Mouse (Mus musculus): ENCODE measurements around the gene Edem3. TPM values are rescaled to one million over a fixed set of nuclear protein-coding genes. Genes with fewer than 3 reads are reported as not detected.
A peak's percentile ranks its signal among the peaks of the same experiment; 100 is the strongest.
"Not testable (repeated sequence)": the region's sequence is repeated elsewhere in the genome, so short reads cannot be mapped to it uniquely, and the experiment has no call there.

The Edem3 gene
- polyA plus RNA-seq, 1 experiment from 2014 or later, result 17.4 TPM

- H3K27ac ChIP-seq, result no peak overlapping the region
- H3K9me3 ChIP-seq (replicated peaks), result 0 out of 2 replicates have a peak, but pooled peaks cover 3% of the 10 kb centered on the region
- no peaks in the 10 kb centered on the region for H3K36me3 ChIP-seq
- H3K4me1 ChIP-seq, result no peaks in the 10 kb centered on the region
- DNase-seq (ENCODE audit: low spot score), result no peak
- H3K4me3 ChIP-seq, result no peak overlapping the region
- WGBS, result 90% methylated on average over 4 of the region's 4 CpGs
- H3K27me3 ChIP-seq (ENCODE audit: low read depth, poor library complexity, severe bottlenecking), result no peaks in the 10 kb centered on the region
These were observed 80.1 kb downstream of the Edem3 start for GRCm38 (mm10) chr1:151835261-151835660.

- H3K27me3 ChIP-seq (ENCODE audit: low read depth, poor library complexity, severe bottlenecking); DNase-seq (ENCODE audit: low spot score); H3K4me3 ChIP-seq; H3K36me3 ChIP-seq; H3K9me3 ChIP-seq (replicated peaks); H3K27ac ChIP-seq; H3K4me1 ChIP-seq: not testable (repeated sequence)
- WGBS, result 96% methylated on average over 1 of the region's 1 CpGs
These were observed 85.2 kb downstream of the Edem3 start for GRCm38 (mm10) chr1:151840345-151840744.

GRCm38 (mm10) chr1:151845252-151845832 lies 90.2 kb downstream of the Edem3 start:
- no peaks in the 10 kb centered on the region for H3K27me3 ChIP-seq (ENCODE audit: low read depth, poor library complexity, severe bottlenecking)
- no peak overlapping the region for H3K4me3 ChIP-seq
- peaks cover 10% of the 10 kb centered on the region; the same call in 1 of the 2 replicates for H3K4me1 ChIP-seq
- no peak for DNase-seq (ENCODE audit: low spot score)
- WGBS, result 82% methylated on average over 17 of the region's 17 CpGs
- no peak overlapping the region for H3K27ac ChIP-seq
- no peaks in the 10 kb centered on the region for H3K36me3 ChIP-seq
- no peaks in the 10 kb centered on the region for H3K9me3 ChIP-seq (replicated peaks)

- H3K9me3 ChIP-seq (replicated peaks), result no peaks in the 10 kb centered on the region
- no peaks in the 10 kb centered on the region for H3K36me3 ChIP-seq
- WGBS, result 66% methylated on average over 19 of the region's 19 CpGs
- H3K4me3 ChIP-seq, result no peak overlapping the region
- no peak overlapping the region for H3K27ac ChIP-seq
- H3K4me1 ChIP-seq, result peaks cover 10% of the 10 kb centered on the region; the same call in 1 of the 2 replicates
- H3K27me3 ChIP-seq (ENCODE audit: low read depth, poor library complexity, severe bottlenecking), result no peaks in the 10 kb centered on the region
- no peak for DNase-seq (ENCODE audit: low spot score)
These were observed 91.0 kb downstream of the Edem3 start for GRCm38 (mm10) chr1:151845926-151846782.

- no peak for DNase-seq (ENCODE audit: low spot score)
These were observed 93.1 kb downstream of the Edem3 start for GRCm38 (mm10) chr1:151848286-151848685.

GRCm38 (mm10) chr1:151849993-151850608 lies 94.9 kb downstream of the Edem3 start:
- Histone ChIP-seq H3K27me3 (ENCODE audit: low read depth, poor library complexity, severe bottlenecking) (no peaks in the 10 kb centered on the region), H3K36me3 (no peaks in the 10 kb centered on the region), H3K27ac (no peak overlapping the region), H3K4me1 (peaks cover 10% of the 10 kb centered on the region; the same call in 1 of the 2 replicates), H3K9me3 (replicated peaks) (no peaks in the 10 kb centered on the region), H3K4me3 (no peak overlapping the region)
- 79% methylated on average over 16 of the region's 16 CpGs for WGBS
- DNase-seq (ENCODE audit: low spot score), result no peak

More at GRCm38 (mm10) chr1:151848286-151848685, 93.1 kb downstream of the Edem3 start:
- H3K27ac ChIP-seq, result no peak overlapping the region
- H3K36me3 ChIP-seq, result no peaks in the 10 kb centered on the region
- 91% methylated on average over 2 of the region's 2 CpGs for WGBS
- H3K9me3 ChIP-seq (replicated peaks), result no peaks in the 10 kb centered on the region
- no peak overlapping the region for H3K4me3 ChIP-seq
- no peaks in the 10 kb centered on the region for H3K27me3 ChIP-seq (ENCODE audit: low read depth, poor library complexity, severe bottlenecking)
- peaks cover 10% of the 10 kb centered on the region; the same call in 1 of the 2 replicates for H3K4me1 ChIP-seq

- no peak overlapping the region for H3K27ac ChIP-seq
- H3K27me3 ChIP-seq (ENCODE audit: low read depth, poor library complexity, severe bottlenecking), result no peaks in the 10 kb centered on the region
- no peak for DNase-seq (ENCODE audit: low spot score)
- WGBS, result 90% methylated on average over 20 of the region's 20 CpGs
- H3K9me3 ChIP-seq (replicated peaks), result no peaks in the 10 kb centered on the region
- H3K4me1 ChIP-seq, result peaks cover 7% of the 10 kb centered on the region; the same call in 1 of the 2 replicates
- H3K4me3 ChIP-seq, result no peak overlapping the region
- no peaks in the 10 kb centered on the region for H3K36me3 ChIP-seq
These were observed 96.1 kb downstream of the Edem3 start for GRCm38 (mm10) chr1:151851051-151851848.

GRCm38 (mm10) chr1:151851976-151852375 lies 96.8 kb downstream of the Edem3 start:
- 84% methylated on average over 3 of the region's 3 CpGs for WGBS
- DNase-seq (ENCODE audit: low spot score), result no peak
- no peaks in the 10 kb centered on the region for H3K27me3 ChIP-seq (ENCODE audit: low read depth, poor library complexity, severe bottlenecking)
- H3K9me3 ChIP-seq (replicated peaks), result no peaks in the 10 kb centered on the region
- H3K36me3 ChIP-seq, result no peaks in the 10 kb centered on the region
- no peak overlapping the region for H3K4me3 ChIP-seq
- peaks cover 4% of the 10 kb centered on the region; the same call in 1 of the 2 replicates for H3K4me1 ChIP-seq
- no peak overlapping the region for H3K27ac ChIP-seq

- no peaks in the 10 kb centered on the region for H3K27me3 ChIP-seq (ENCODE audit: low read depth, poor library complexity, severe bottlenecking)
- DNase-seq (ENCODE audit: low spot score), result no peak
- WGBS, result 73% methylated on average over 1 of the region's 1 CpGs
- H3K9me3 ChIP-seq (replicated peaks), result no peaks in the 10 kb centered on the region
- no peaks in the 10 kb centered on the region for H3K36me3 ChIP-seq
- no peak overlapping the region for H3K27ac ChIP-seq
- H3K4me1 ChIP-seq, result no peaks in the 10 kb centered on the region
- H3K4me3 ChIP-seq, result no peak overlapping the region
These were observed 100.4 kb downstream of the Edem3 start for GRCm38 (mm10) chr1:151855561-151855960.

- Histone ChIP-seq H3K27ac (no peak overlapping the region), H3K36me3 (no peaks in the 10 kb centered on the region), H3K27me3 (ENCODE audit: low read depth, poor library complexity, severe bottlenecking) (no peaks in the 10 kb centered on the region), H3K4me1 (no peaks in the 10 kb centered on the region), H3K4me3 (no peak overlapping the region), H3K9me3 (replicated peaks) (no peaks in the 10 kb centered on the region)
- DNase-seq (ENCODE audit: low spot score), result no peak
- 92% methylated on average over 1 of the region's 1 CpGs for WGBS
These were observed 103.3 kb downstream of the Edem3 start for GRCm38 (mm10) chr1:151858474-151858873.

GRCm38 (mm10) chr1:151861334-151861995 lies 106.3 kb downstream of the Edem3 start:
- DNase-seq (ENCODE audit: low spot score), result peak; percentile 29
- Histone ChIP-seq H3K4me1 (no peaks in the 10 kb centered on the region), H3K4me3 (no peak overlapping the region), H3K27me3 (ENCODE audit: low read depth, poor library complexity, severe bottlenecking) (no peaks in the 10 kb centered on the region), H3K36me3 (no peaks in the 10 kb centered on the region), H3K27ac (no peak overlapping the region), H3K9me3 (replicated peaks) (no peaks in the 10 kb centered on the region)
- 70% methylated on average over 20 of the region's 20 CpGs for WGBS

- WGBS, result 95% methylated on average over 8 of the region's 8 CpGs
These were observed 106.9 kb downstream of the Edem3 start for GRCm38 (mm10) chr1:151862109-151862508.

More at GRCm38 (mm10) chr1:151862109-151862508, 106.9 kb downstream of the Edem3 start:
- Histone ChIP-seq H3K27ac (no peak overlapping the region), H3K4me3 (no peak overlapping the region), H3K36me3 (no peaks in the 10 kb centered on the region), H3K4me1 (no peaks in the 10 kb centered on the region), H3K9me3 (replicated peaks) (no peaks in the 10 kb centered on the region), H3K27me3 (ENCODE audit: low read depth, poor library complexity, severe bottlenecking) (no peaks in the 10 kb centered on the region)
- DNase-seq (ENCODE audit: low spot score), result no peak

All from limb, embryonic 10.5 days (tissue).